Comparison of ENCODE assay signal across 14 mouse cellular contexts in the genomic region with DNA sequence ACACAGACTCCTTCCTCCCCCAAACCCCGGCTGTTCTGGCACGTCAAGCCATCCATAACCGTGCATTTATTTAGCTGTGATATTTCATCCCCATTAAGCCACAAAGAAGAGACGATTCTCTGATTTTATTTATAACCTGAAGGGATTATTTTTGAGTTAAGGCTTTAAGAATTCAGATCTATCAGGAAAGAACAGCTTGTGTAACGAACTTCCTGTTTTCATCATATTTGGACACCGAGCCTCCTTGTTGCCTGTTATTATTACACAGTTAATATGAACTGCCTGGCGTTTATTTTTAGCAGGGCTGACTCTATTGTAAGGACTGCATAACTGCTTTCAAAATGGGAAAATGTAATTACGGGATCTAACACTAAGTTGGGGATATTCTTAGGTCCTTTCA.
A peak's percentile ranks its signal among the peaks of the same experiment; 100 is the strongest.
DNase-seq lines count a peak whose midpoint lies in the region; ATAC-seq and TF ChIP-seq lines count a peak whose summit lies in the region.
"Had no signal": no experiment of that assay in that cellular context is flagged by ENCODE, and none has a peak within 500 bp of the region (broad histone marks: within the 10 kb centered on the region; RNA-seq: fewer than 3 reads in every experiment).

No protein-coding gene starts in this region.

- H3K27ac ChIP-seq in hindbrain, embryonic 15.5 days (replicated peaks): no peak overlapping the region
- no peak overlapping the region for H3K27ac ChIP-seq in hindbrain, embryonic 12.5 days
- H3K27ac ChIP-seq in lung, embryonic 15.5 days: 0 out of 2 replicates have a peak overlapping the region, but pooled peaks have one; percentile 19
- H3K27ac ChIP-seq in heart, postnatal 0 days (ENCODE audit: low read depth): peak overlapping the region; percentile 66
- H3K27ac ChIP-seq: embryonic facial prominence, embryonic 10.5 days; intestine, embryonic 15.5 days; neural tube, embryonic 12.5 days had no signal

- peak overlapping the region; percentile 22 for H3K4me2 ChIP-seq in hindbrain, embryonic 15.5 days
- H3K4me2 ChIP-seq in hindbrain, embryonic 12.5 days (replicated peaks): no peak overlapping the region
- H3K4me2 ChIP-seq in lung, embryonic 15.5 days: no peak overlapping the region
- H3K4me2 ChIP-seq in heart, postnatal 0 days (ENCODE audit: low read depth, low read length): peak overlapping the region; percentile 29
- H3K4me2 ChIP-seq: intestine, embryonic 15.5 days; neural tube, embryonic 12.5 days had no signal

- no peak for DNase-seq in lung, postnatal 14 days
- peak; percentile 29 for DNase-seq in brain, adult 2 months (ENCODE audit: low read depth, low spot score)
- DNase-seq in heart, postnatal 0 days (ENCODE audit: low spot score): peak; percentile 9
- no peak for DNase-seq in spleen, postnatal 4 days (ENCODE audit: low spot score in 2 of 2)
- DNase-seq in cerebellum, postnatal 25 days: no peak
- DNase-seq: cerebellum, adult 18-20 months; right cerebral cortex, adult 18-20 months had no signal

- H3K9ac ChIP-seq in hindbrain, embryonic 15.5 days: no peak overlapping the region
- no peak overlapping the region for H3K9ac ChIP-seq in hindbrain, embryonic 12.5 days
- no peak overlapping the region for H3K9ac ChIP-seq in lung, embryonic 15.5 days
- H3K9ac ChIP-seq in heart, postnatal 0 days (replicated peaks; ENCODE audit: low read depth, low read length): no peak overlapping the region
- H3K9ac ChIP-seq: intestine, embryonic 15.5 days; neural tube, embryonic 12.5 days had no signal

- H3K27me3 ChIP-seq in hindbrain, embryonic 15.5 days: no peaks in the 10 kb centered on the region
- no peaks in the 10 kb centered on the region for H3K27me3 ChIP-seq in hindbrain, embryonic 12.5 days
- no peaks in the 10 kb centered on the region for H3K27me3 ChIP-seq in lung, embryonic 15.5 days
- no peaks in the 10 kb centered on the region for H3K27me3 ChIP-seq in heart, postnatal 0 days (ENCODE audit: control insufficient read depth, insufficient read depth, low read length)
- H3K27me3 ChIP-seq: intestine, embryonic 15.5 days; megakaryocyte, embryonic 14.5 days; neural tube, embryonic 12.5 days had no signal

- H3K4me1 ChIP-seq in hindbrain, embryonic 15.5 days (replicated peaks): peaks cover 9% of the 10 kb centered on the region
- no peaks in the 10 kb centered on the region for H3K4me1 ChIP-seq in hindbrain, embryonic 12.5 days
- H3K4me1 ChIP-seq in lung, embryonic 15.5 days: peaks cover 5% of the 10 kb centered on the region; the same call in 1 of the 2 replicates
- H3K4me1 ChIP-seq in heart, postnatal 0 days (ENCODE audit: control insufficient read depth, insufficient read depth): no peaks in the 10 kb centered on the region
- H3K4me1 ChIP-seq: embryonic facial prominence, embryonic 10.5 days; intestine, embryonic 15.5 days; neural tube, embryonic 12.5 days had no signal

- no peak for ATAC-seq in hindbrain, embryonic 15.5 days (ENCODE audit: low FRiP score, low read depth)
- ATAC-seq in hindbrain, embryonic 12.5 days (ENCODE audit: low FRiP score): no peak
- no peak for ATAC-seq in lung, embryonic 15.5 days (ENCODE audit: borderline replicate concordance, extremely low read depth, low FRiP score, low TSS enrichment)
- no peak for ATAC-seq in heart, postnatal 0 days (ENCODE audit: insufficient read depth, low read depth)
- ATAC-seq: intestine, embryonic 15.5 days had no signal

- no peak for TF ChIP-seq EP300 in heart, postnatal 0 days (IDR thresholded peaks at IDR 0.05; ENCODE audit: low read depth)

- WGBS in hindbrain, embryonic 15.5 days: 56% methylated on average over 8 of the region's 8 CpGs
- 81% methylated on average over 8 of the region's 8 CpGs for WGBS in hindbrain, embryonic 12.5 days
- WGBS in lung, embryonic 15.5 days: 39% methylated on average over 8 of the region's 8 CpGs
- WGBS in heart, postnatal 0 days: 48% methylated on average over 8 of the region's 8 CpGs

- H3K9me3 ChIP-seq in hindbrain, embryonic 15.5 days: no peaks in the 10 kb centered on the region
- no peaks in the 10 kb centered on the region for H3K9me3 ChIP-seq in hindbrain, embryonic 12.5 days (replicated peaks)
- H3K9me3 ChIP-seq in lung, embryonic 15.5 days: no peaks in the 10 kb centered on the region
- no peaks in the 10 kb centered on the region for H3K9me3 ChIP-seq in heart, postnatal 0 days (replicated peaks; ENCODE audit: control insufficient read depth, low read length)
- H3K9me3 ChIP-seq: embryonic facial prominence, embryonic 10.5 days; intestine, embryonic 15.5 days; megakaryocyte, embryonic 14.5 days; neural tube, embryonic 12.5 days had no signal

- H3K4me3 ChIP-seq in hindbrain, embryonic 15.5 days: no peak overlapping the region
- no peak overlapping the region for H3K4me3 ChIP-seq in hindbrain, embryonic 12.5 days
- H3K4me3 ChIP-seq in lung, embryonic 15.5 days: no peak overlapping the region
- H3K4me3 ChIP-seq in heart, postnatal 0 days (ENCODE audit: low read depth, low read length): no peak overlapping the region
- H3K4me3 ChIP-seq: embryonic facial prominence, embryonic 10.5 days; intestine, embryonic 15.5 days; megakaryocyte, embryonic 14.5 days; neural tube, embryonic 12.5 days had no signal

- TF ChIP-seq CTCF in heart, postnatal 0 days (IDR thresholded peaks at IDR 0.05; ENCODE audit: low read depth): no peak

- no peaks in the 10 kb centered on the region for H3K36me3 ChIP-seq in hindbrain, embryonic 15.5 days
- no peaks in the 10 kb centered on the region for H3K36me3 ChIP-seq in hindbrain, embryonic 12.5 days
- H3K36me3 ChIP-seq in lung, embryonic 15.5 days: no peaks in the 10 kb centered on the region
- no peaks in the 10 kb centered on the region for H3K36me3 ChIP-seq in heart, postnatal 0 days (replicated peaks; ENCODE audit: control insufficient read depth, insufficient read depth, low read length)
- H3K36me3 ChIP-seq: embryonic facial prominence, embryonic 10.5 days; intestine, embryonic 15.5 days; neural tube, embryonic 12.5 days had no signal

Comparison
In these comparisons a context has a peak if more than half of its experiments do, and no peak if none do; other contexts are left out.
1. H3K4me2 ChIP-seq: peak in hindbrain, embryonic 15.5 days (single experiment) and heart, postnatal 0 days (single experiment); none in hindbrain, embryonic 12.5 days (single experiment) and lung, embryonic 15.5 days (single experiment).
2. H3K27ac ChIP-seq: peak in lung, embryonic 15.5 days (single experiment) and heart, postnatal 0 days (single experiment); none in hindbrain, embryonic 15.5 days (single experiment) and hindbrain, embryonic 12.5 days (single experiment).
3. DNase-seq: peak in brain, adult 2 months (single experiment) and heart, postnatal 0 days (single experiment); none in lung, postnatal 14 days (single experiment), spleen, postnatal 4 days (0 of 2) and cerebellum, postnatal 25 days (0 of 2).